23 mouse cellular contexts compared by ENCODE assay signal in the genomic region with DNA sequence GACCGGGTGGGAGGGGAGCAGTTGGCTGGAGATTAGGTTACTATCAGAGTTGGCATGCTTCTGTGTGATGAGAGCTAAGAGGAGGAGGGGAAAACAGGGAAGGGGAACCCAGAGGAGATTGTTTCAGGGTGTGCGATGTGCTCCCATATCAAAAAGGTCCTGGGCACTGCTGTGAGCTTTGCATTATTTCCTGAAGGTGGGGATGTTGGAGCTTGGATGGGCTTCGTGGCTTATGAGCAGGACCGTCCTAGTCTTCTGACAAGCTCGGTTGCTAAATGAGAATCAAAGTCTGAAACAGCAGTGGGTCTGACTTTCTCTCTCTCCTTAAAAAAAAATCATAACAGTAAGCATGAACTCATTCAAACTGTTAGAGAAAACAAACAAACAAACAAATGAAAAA.
DNase-seq lines count a peak whose midpoint lies in the region; ATAC-seq and TF ChIP-seq lines count a peak whose summit lies in the region.
"Had no signal": no experiment of that assay in that cellular context is flagged by ENCODE, and none has a peak within 500 bp of the region (broad histone marks: within the 10 kb centered on the region; RNA-seq: fewer than 3 reads in every experiment).

No protein-coding gene starts in this region.

- TF ChIP-seq CTCF in lung, embryonic 14.5 days (IDR thresholded peaks at IDR 0.05; ENCODE audit: low read depth), result 0 out of 2 replicates have a peak, but pooled peaks have one; percentile 15

- no peak overlapping the region for H3K4me2 ChIP-seq in embryonic facial prominence, embryonic 14.5 days (ENCODE audit: low read depth, low read length)
- no peak overlapping the region for H3K4me2 ChIP-seq in hindbrain, embryonic 16.5 days (ENCODE audit: low read length)
- no peak overlapping the region for H3K4me2 ChIP-seq in lung, embryonic 14.5 days
- H3K4me2 ChIP-seq: embryonic facial prominence, embryonic 15.5 days; forebrain, embryonic 12.5 days; heart, embryonic 13.5 days; limb, embryonic 13.5 days; liver, embryonic 11.5 days; neural tube, embryonic 13.5 days had no signal

- H3K9me3 ChIP-seq in embryonic facial prominence, embryonic 14.5 days (ENCODE audit: control insufficient read depth, low read length), result no peaks in the 10 kb centered on the region
- H3K9me3 ChIP-seq in embryonic facial prominence, embryonic 10.5 days, result 0 out of 2 replicates have a peak, but pooled peaks cover 3% of the 10 kb centered on the region
- no peaks in the 10 kb centered on the region for H3K9me3 ChIP-seq in hindbrain, embryonic 16.5 days (ENCODE audit: control insufficient read depth, low read length)
- H3K9me3 ChIP-seq in hindbrain, embryonic 10.5 days, result no peaks in the 10 kb centered on the region
- H3K9me3 ChIP-seq in lung, embryonic 14.5 days (ENCODE audit: low read depth, low read length), result no peaks in the 10 kb centered on the region
- H3K9me3 ChIP-seq: embryonic facial prominence, embryonic 15.5 days; forebrain, embryonic 12.5 days; heart, embryonic 13.5 days; limb, embryonic 13.5 days; neural tube, embryonic 13.5 days had no signal

- H3K4me1 ChIP-seq in embryonic facial prominence, embryonic 14.5 days (ENCODE audit: control insufficient read depth, insufficient read depth, low read length), result no peaks in the 10 kb centered on the region
- H3K4me1 ChIP-seq in embryonic facial prominence, embryonic 10.5 days, result no peaks in the 10 kb centered on the region
- H3K4me1 ChIP-seq in hindbrain, embryonic 16.5 days (ENCODE audit: control insufficient read depth, insufficient read depth, low read depth, low read length), result no peaks in the 10 kb centered on the region
- H3K4me1 ChIP-seq in hindbrain, embryonic 10.5 days (replicated peaks), result no peaks in the 10 kb centered on the region
- H3K4me1 ChIP-seq in lung, embryonic 14.5 days (ENCODE audit: insufficient read depth), result no peaks in the 10 kb centered on the region
- H3K4me1 ChIP-seq: embryonic facial prominence, embryonic 15.5 days; forebrain, embryonic 12.5 days; limb, embryonic 13.5 days had no signal

- H3K36me3 ChIP-seq in embryonic facial prominence, embryonic 14.5 days (ENCODE audit: control insufficient read depth, insufficient read depth, low read length), result no peaks in the 10 kb centered on the region
- H3K36me3 ChIP-seq in embryonic facial prominence, embryonic 10.5 days (replicated peaks), result no peaks in the 10 kb centered on the region
- H3K36me3 ChIP-seq in hindbrain, embryonic 16.5 days (ENCODE audit: control insufficient read depth, insufficient read depth, low read length), result no peaks in the 10 kb centered on the region
- no peaks in the 10 kb centered on the region for H3K36me3 ChIP-seq in hindbrain, embryonic 10.5 days
- no peaks in the 10 kb centered on the region for H3K36me3 ChIP-seq in lung, embryonic 14.5 days (ENCODE audit: insufficient read depth)
- H3K36me3 ChIP-seq: embryonic facial prominence, embryonic 15.5 days; forebrain, embryonic 12.5 days; G1E; heart, embryonic 13.5 days; limb, embryonic 13.5 days; neural tube, embryonic 13.5 days had no signal

- no peak for ATAC-seq in embryonic facial prominence, embryonic 14.5 days (ENCODE audit: low read depth)
- 0 out of 2 replicates have a peak, but pooled peaks have one; percentile 40 for ATAC-seq in hindbrain, embryonic 16.5 days
- ATAC-seq in lung, embryonic 14.5 days (ENCODE audit: insufficient read depth), result no peak

- 58% methylated on average over 5 of the region's 5 CpGs for WGBS in embryonic facial prominence, embryonic 14.5 days
- 76% methylated on average over 5 of the region's 5 CpGs for WGBS in embryonic facial prominence, embryonic 10.5 days
- WGBS in hindbrain, embryonic 16.5 days, result 66% methylated on average over 5 of the region's 5 CpGs
- 74% methylated on average over 5 of the region's 5 CpGs for WGBS in hindbrain, embryonic 10.5 days
- 57% methylated on average over 5 of the region's 5 CpGs for WGBS in lung, embryonic 14.5 days

- H3K27ac ChIP-seq in embryonic facial prominence, embryonic 14.5 days (replicated peaks; ENCODE audit: low read depth, low read length), result no peak overlapping the region
- no peak overlapping the region for H3K27ac ChIP-seq in embryonic facial prominence, embryonic 10.5 days (replicated peaks)
- no peak overlapping the region for H3K27ac ChIP-seq in hindbrain, embryonic 16.5 days (ENCODE audit: low read depth, low read length)
- H3K27ac ChIP-seq in hindbrain, embryonic 10.5 days, result no peak overlapping the region
- no peak overlapping the region for H3K27ac ChIP-seq in lung, embryonic 14.5 days (ENCODE audit: low read depth)
- H3K27ac ChIP-seq: embryonic facial prominence, embryonic 15.5 days; forebrain, embryonic 12.5 days; heart, embryonic 13.5 days; limb, embryonic 13.5 days; neural tube, embryonic 13.5 days had no signal

- no peak overlapping the region for H3K4me3 ChIP-seq in embryonic facial prominence, embryonic 14.5 days (ENCODE audit: low read depth, low read length)
- no peak overlapping the region for H3K4me3 ChIP-seq in embryonic facial prominence, embryonic 10.5 days
- no peak overlapping the region for H3K4me3 ChIP-seq in hindbrain, embryonic 16.5 days (ENCODE audit: low read length)
- H3K4me3 ChIP-seq in hindbrain, embryonic 10.5 days, result no peak overlapping the region
- no peak overlapping the region for H3K4me3 ChIP-seq in lung, embryonic 14.5 days (ENCODE audit: low read depth, low read length)
- H3K4me3 ChIP-seq: embryonic facial prominence, embryonic 15.5 days; forebrain, embryonic 12.5 days; heart, embryonic 13.5 days; limb, embryonic 13.5 days; neural tube, embryonic 13.5 days had no signal

- H3K9ac ChIP-seq in embryonic facial prominence, embryonic 14.5 days (ENCODE audit: low read depth, low read length), result no peak overlapping the region
- H3K9ac ChIP-seq in hindbrain, embryonic 16.5 days (ENCODE audit: low read depth, low read length), result no peak overlapping the region
- H3K9ac ChIP-seq in lung, embryonic 14.5 days, result no peak overlapping the region
- H3K9ac ChIP-seq: embryonic facial prominence, embryonic 15.5 days; forebrain, embryonic 12.5 days; heart, embryonic 13.5 days; limb, embryonic 13.5 days; neural tube, embryonic 13.5 days had no signal

- peak; percentile 24 for DNase-seq in embryonic facial prominence, embryonic 14.5 days (ENCODE audit: low spot score)
- DNase-seq in embryonic facial prominence, embryonic 10.5 days (ENCODE audit: low spot score), result no peak
- no peak for DNase-seq in hindbrain, embryonic 10.5 days (ENCODE audit: low spot score)
- DNase-seq in lung, embryonic 14.5 days, result no peak
- DNase-seq in lung, postnatal 10 days, result no peak
- DNase-seq in MN1 (ENCODE audit: low spot score), result peak; percentile 7
- DNase-seq in testis, postnatal 14 days (ENCODE audit: low spot score), result no peak
- DNase-seq: adrenal gland, postnatal 14 days; cerebellum, adult 18-20 months; cerebellum, postnatal 10 days; heart, postnatal 10 days; kidney, adult 8-10 months; kidney, postnatal 14 days; right cerebral cortex, postnatal 14 days; thymus, postnatal 14 days had no signal

- no peaks in the 10 kb centered on the region for H3K27me3 ChIP-seq in embryonic facial prominence, embryonic 14.5 days (replicated peaks; ENCODE audit: control insufficient read depth, insufficient read depth, low read length)
- peaks cover 8% of the 10 kb centered on the region for H3K27me3 ChIP-seq in embryonic facial prominence, embryonic 10.5 days (replicated peaks; ENCODE audit: low read depth, poor library complexity, severe bottlenecking)
- H3K27me3 ChIP-seq in hindbrain, embryonic 16.5 days (replicated peaks; ENCODE audit: control insufficient read depth, insufficient read depth, low read length), result peaks cover 9% of the 10 kb centered on the region
- H3K27me3 ChIP-seq in hindbrain, embryonic 10.5 days (ENCODE audit: insufficient read depth, poor library complexity, severe bottlenecking), result peaks cover 28% of the 10 kb centered on the region
- no peaks in the 10 kb centered on the region for H3K27me3 ChIP-seq in lung, embryonic 14.5 days (ENCODE audit: insufficient read depth, low read length)
- H3K27me3 ChIP-seq: limb, embryonic 13.5 days had no signal

Comparison
In these comparisons a context has a peak if more than half of its experiments do, and no peak if none do; other contexts are left out.
1. DNase-seq: peak in embryonic facial prominence, embryonic 14.5 days (single experiment) and MN1 (single experiment); none in embryonic facial prominence, embryonic 10.5 days (single experiment), hindbrain, embryonic 10.5 days (single experiment), lung, embryonic 14.5 days (single experiment), lung, postnatal 10 days (single experiment) and testis, postnatal 14 days (single experiment).